In genomic region chr2:71528714-71529510, GRCm38 (mm10) we compare ENCODE assay signal across 10 mouse cellular contexts. TPM values are rescaled to one million over a fixed set of nuclear protein-coding genes. Genes with fewer than 3 reads are reported as not detected.
DNase-seq lines count a peak whose midpoint lies in the region; ATAC-seq lines count a peak whose summit lies in the region.
"Had no signal": no experiment of that assay in that cellular context is flagged by ENCODE, and none has a peak within 500 bp of the region (broad histone marks: within the 10 kb centered on the region; RNA-seq: fewer than 3 reads in every experiment).

No protein-coding gene starts in this region.

- H3K4me2 ChIP-seq in lung, embryonic 16.5 days (ENCODE audit: low read depth, low read length): peak overlapping the region; percentile 87
- H3K4me2 ChIP-seq in embryonic facial prominence, embryonic 13.5 days: peak overlapping the region; percentile 84
- H3K4me2 ChIP-seq in intestine, embryonic 16.5 days (ENCODE audit: low read depth, low read length): peak overlapping the region; percentile 90
- peak overlapping the region; percentile 49 for H3K4me2 ChIP-seq in neural tube, embryonic 14.5 days (ENCODE audit: low read depth, low read length)

- H3K36me3 ChIP-seq in lung, embryonic 16.5 days (ENCODE audit: control insufficient read depth, insufficient read depth, low read length): no peaks in the 10 kb centered on the region
- H3K36me3 ChIP-seq in embryonic facial prominence, embryonic 13.5 days: no peaks in the 10 kb centered on the region
- no peaks in the 10 kb centered on the region for H3K36me3 ChIP-seq in intestine, embryonic 16.5 days (ENCODE audit: control insufficient read depth, insufficient read depth, low read length)
- no peaks in the 10 kb centered on the region for H3K36me3 ChIP-seq in neural tube, embryonic 14.5 days (ENCODE audit: control insufficient read depth, insufficient read depth, low read length)

- under 1% methylated on average over 51 of the region's 57 CpGs for WGBS in lung, embryonic 16.5 days
- WGBS in embryonic facial prominence, embryonic 13.5 days: under 1% methylated on average over 57 of the region's 57 CpGs
- under 1% methylated on average over 54 of the region's 57 CpGs for WGBS in intestine, embryonic 16.5 days
- WGBS in neural tube, embryonic 14.5 days: under 1% methylated on average over 40 of the region's 57 CpGs

- peaks cover 94% of the 10 kb centered on the region for H3K27me3 ChIP-seq in lung, embryonic 16.5 days (ENCODE audit: control insufficient read depth, insufficient read depth, low read depth, low read length)
- H3K27me3 ChIP-seq in embryonic facial prominence, embryonic 13.5 days: peaks cover 96% of the 10 kb centered on the region
- peaks cover 87% of the 10 kb centered on the region for H3K27me3 ChIP-seq in intestine, embryonic 16.5 days (replicated peaks; ENCODE audit: control insufficient read depth, insufficient read depth, low read length)
- H3K27me3 ChIP-seq in neural tube, embryonic 14.5 days (ENCODE audit: control insufficient read depth, insufficient read depth, low read length): peaks cover 68% of the 10 kb centered on the region

- 0 out of 2 replicates have a peak overlapping the region, but pooled peaks have one; percentile 31 for H3K9ac ChIP-seq in lung, embryonic 16.5 days (ENCODE audit: low read length)
- peak overlapping the region; percentile 72 for H3K9ac ChIP-seq in embryonic facial prominence, embryonic 13.5 days
- H3K9ac ChIP-seq in intestine, embryonic 16.5 days (ENCODE audit: low read depth, low read length): peak overlapping the region; percentile 54
- H3K9ac ChIP-seq in neural tube, embryonic 14.5 days (replicated peaks; ENCODE audit: low read depth, low read length): no peak overlapping the region

- no peak for DNase-seq in lung, postnatal 10 days
- DNase-seq in spleen, adult 12 weeks (ENCODE audit: low spot score): no peak
- no peak for DNase-seq in gastrocnemius, adult 8-10 months (ENCODE audit: low spot score in 2 of 2)

- no peak overlapping the region for H3K27ac ChIP-seq in lung, embryonic 16.5 days (ENCODE audit: low read length)
- peak overlapping the region; percentile 89 for H3K27ac ChIP-seq in embryonic facial prominence, embryonic 13.5 days
- peak overlapping the region; percentile 43 for H3K27ac ChIP-seq in intestine, embryonic 16.5 days (ENCODE audit: low read length)
- H3K27ac ChIP-seq in neural tube, embryonic 14.5 days (ENCODE audit: low read depth, low read length): no peak overlapping the region

- peak overlapping the region; percentile 52 for H3K4me3 ChIP-seq in lung, embryonic 16.5 days (ENCODE audit: low read length)
- peak overlapping the region; percentile 52 for H3K4me3 ChIP-seq in embryonic facial prominence, embryonic 13.5 days
- peak overlapping the region; percentile 53 for H3K4me3 ChIP-seq in intestine, embryonic 16.5 days (ENCODE audit: low read length)
- H3K4me3 ChIP-seq in neural tube, embryonic 14.5 days (ENCODE audit: low read depth, low read length): peak overlapping the region; percentile 26

- H3K4me1 ChIP-seq in lung, embryonic 16.5 days (replicated peaks; ENCODE audit: control insufficient read depth, insufficient read depth, low read length): peaks cover 14% of the 10 kb centered on the region
- peaks cover 29% of the 10 kb centered on the region for H3K4me1 ChIP-seq in embryonic facial prominence, embryonic 13.5 days
- H3K4me1 ChIP-seq in intestine, embryonic 16.5 days (ENCODE audit: control insufficient read depth, insufficient read depth, low read length): peaks cover 14% of the 10 kb centered on the region
- peaks cover 10% of the 10 kb centered on the region; the same call in 1 of the 2 replicates for H3K4me1 ChIP-seq in neural tube, embryonic 14.5 days (ENCODE audit: control insufficient read depth, insufficient read depth, low read length)

- ATAC-seq in lung, embryonic 16.5 days (ENCODE audit: low read depth): peak; percentile 40
- ATAC-seq in embryonic facial prominence, embryonic 13.5 days (ENCODE audit: insufficient number of reproducible peaks, insufficient read depth, low FRiP score, low TSS enrichment, low read depth): peak; percentile 3; the same call in 1 of the 2 replicates
- ATAC-seq in intestine, embryonic 16.5 days: peak; percentile 71
- peak; percentile 62; the same call in 1 of the 2 replicates for ATAC-seq in neural tube, embryonic 14.5 days (ENCODE audit: low read depth)
- ATAC-seq in megakaryocyte-erythroid progenitor cell, adult 5-6 weeks (replicated peaks; ENCODE audit: low FRiP score, low TSS enrichment, poor library complexity, severe bottlenecking): no peak

- no peaks in the 10 kb centered on the region for H3K9me3 ChIP-seq in lung, embryonic 16.5 days (ENCODE audit: control insufficient read depth, low read length)
- H3K9me3 ChIP-seq in embryonic facial prominence, embryonic 13.5 days: no peaks in the 10 kb centered on the region
- no peaks in the 10 kb centered on the region for H3K9me3 ChIP-seq in intestine, embryonic 16.5 days (ENCODE audit: control insufficient read depth, low read length)
- no peaks in the 10 kb centered on the region for H3K9me3 ChIP-seq in neural tube, embryonic 14.5 days (ENCODE audit: control insufficient read depth, low read length)

RNA-seq across cellular contexts. Expression of gene Dlx1, which starts 1.0 kb away (rescaled TPM):
- 0.24 and 0.34 TPM in 2 replicates for polyA plus RNA-seq in lung, embryonic 16.5 days (2015; fragmentation: Nextera tagmentation; extraction: Ambion mirVana)
- 15.1 and 18.3 TPM in 2 replicates for polyA plus RNA-seq in embryonic facial prominence, embryonic 13.5 days (2015; fragmentation: Nextera tagmentation; extraction: Ambion mirVana)
- polyA plus RNA-seq in intestine, embryonic 16.5 days (2015; fragmentation: Nextera tagmentation; extraction: Ambion mirVana): 4.2 and 5.1 TPM in 2 replicates
- polyA plus RNA-seq in neural tube, embryonic 14.5 days (2014; fragmentation: Nextera tagmentation; extraction: Ambion mirVana): 0.36 TPM in 1 of 2 replicates, not detected in the other
- total RNA-seq in megakaryocyte-erythroid progenitor cell, adult 5-6 weeks (2014; fragmentation: Nextera tagmentation): not detected in 2 replicates
- total RNA-seq in megakaryocyte-erythroid progenitor cell, adult 5-6 weeks (2017): 0.19 TPM in 1 of 2 replicates, not detected in the other
- total RNA-seq in gastrocnemius, adult 8-10 months (2022): under 1 TPM in 1 of 4 experiments, not detected in 3; 0.12 TPM

RNA-seq across cellular contexts. Expression of gene Dlx2, which starts 17.6 kb away (rescaled TPM):
- 0.08 and 0.14 TPM in 2 replicates for polyA plus RNA-seq in lung, embryonic 16.5 days (2015; fragmentation: Nextera tagmentation; extraction: Ambion mirVana)
- polyA plus RNA-seq in embryonic facial prominence, embryonic 13.5 days (2015; fragmentation: Nextera tagmentation; extraction: Ambion mirVana): 7.8 and 10.0 TPM in 2 replicates
- polyA plus RNA-seq in intestine, embryonic 16.5 days (2015; fragmentation: Nextera tagmentation; extraction: Ambion mirVana): 1.5 and 1.8 TPM in 2 replicates
- not detected in 2 replicates for polyA plus RNA-seq in neural tube, embryonic 14.5 days (2014; fragmentation: Nextera tagmentation; extraction: Ambion mirVana)
- total RNA-seq in megakaryocyte-erythroid progenitor cell, adult 5-6 weeks (2014; fragmentation: Nextera tagmentation): not detected in 2 replicates
- not detected in 2 replicates for total RNA-seq in megakaryocyte-erythroid progenitor cell, adult 5-6 weeks (2017)
- not detected for total RNA-seq in gastrocnemius, adult 8-10 months (2022)
- total RNA-seq: neutrophil, adult 5-6 weeks had no signal
- polyA plus RNA-seq: cerebellum, adult 2 months had no signal

Comparison
In these comparisons a context has a peak if more than half of its experiments do, and no peak if none do; other contexts are left out.
1. H3K27ac ChIP-seq: peak in embryonic facial prominence, embryonic 13.5 days (single experiment) and intestine, embryonic 16.5 days (single experiment); none in lung, embryonic 16.5 days (single experiment) and neural tube, embryonic 14.5 days (single experiment).
2. Peak in every context shown above with its lines, with median percentiles within 50 percentile points of each other: H3K4me2 ChIP-seq and H3K4me3 ChIP-seq.